Mouse (Mus musculus) bone marrow, adult 2 months (tissue): ENCODE measurements around the gene Klhdc7a.

Experiments
- CTCF ChIP-seq: fragments of 200-500 bp; IDR thresholded peaks from 2 replicates; pipeline ENCODE4 v1.5.1; 2011; ENCODE audit warnings: low read length, control low read depth; ENCODE audit not compliant: control insufficient read depth, insufficient read depth
- POLR2A ChIP-seq: fragments of 200-500 bp; IDR thresholded peaks from 2 replicates; pipeline ENCODE4 v1.6.1; 2011; ENCODE audit warnings: low read depth, mild to moderate bottlenecking, control low read depth, low read length, borderline replicate concordance; ENCODE audit not compliant: control insufficient read depth

DNA sequence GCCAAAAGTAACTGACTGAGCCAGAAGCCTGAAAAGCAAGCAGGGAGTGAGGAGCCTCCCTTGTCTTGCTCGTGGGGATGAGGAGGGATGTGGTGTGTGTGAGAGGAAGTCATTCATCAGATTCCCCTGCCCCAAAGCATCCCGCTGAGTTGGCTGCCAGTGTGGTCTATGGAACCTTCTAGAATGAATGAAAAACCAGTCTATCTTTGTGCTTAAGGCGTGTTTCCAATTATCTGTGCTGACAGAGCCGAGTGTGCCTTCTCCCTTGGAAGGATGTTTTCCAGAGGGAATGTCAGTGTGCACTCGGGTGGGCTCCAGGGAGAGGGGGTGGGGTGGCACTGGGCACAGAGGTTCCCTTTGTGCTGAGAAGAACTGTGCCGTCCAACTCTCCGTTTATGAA, 19.2 kb downstream of the Klhdc7a start:
- TF ChIP-seq CTCF (no peak), POLR2A (no peak)
